Comparison of ENCODE assay signal across 13 mouse cellular contexts in the genomic region with DNA sequence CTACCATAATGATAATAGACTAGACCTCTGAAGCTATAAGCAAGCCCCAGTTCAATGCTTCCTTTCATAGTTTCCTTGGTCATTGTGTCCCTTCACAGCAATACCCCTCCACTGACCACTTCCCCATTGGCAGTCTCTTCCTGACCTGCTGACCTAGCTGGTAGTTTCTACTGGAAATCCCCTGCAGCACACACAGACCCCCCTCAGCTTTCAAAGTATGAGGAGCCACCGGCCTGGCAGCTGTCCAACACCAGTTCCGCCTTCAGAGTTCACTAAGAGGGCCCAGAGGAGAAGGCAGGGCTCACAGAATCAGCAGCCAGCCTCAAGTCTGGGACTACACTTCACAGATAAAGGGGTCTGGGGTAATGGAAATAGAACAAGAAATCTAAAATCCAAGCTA. TPM values are rescaled to one million over a fixed set of nuclear protein-coding genes. Genes with fewer than 3 reads are reported as not detected.
DNase-seq lines count a peak whose midpoint lies in the region; ATAC-seq and TF ChIP-seq lines count a peak whose summit lies in the region.
"Had no signal": no experiment of that assay in that cellular context is flagged by ENCODE, and none has a peak within 500 bp of the region (broad histone marks: within the 10 kb centered on the region; RNA-seq: fewer than 3 reads in every experiment).

No protein-coding gene starts in this region.

- no peak overlapping the region for H3K4me2 ChIP-seq in embryonic facial prominence, embryonic 14.5 days (ENCODE audit: low read depth, low read length)
- no peak overlapping the region for H3K4me2 ChIP-seq in lung, embryonic 14.5 days
- H3K4me2 ChIP-seq: embryonic facial prominence, embryonic 12.5 days; limb, embryonic 15.5 days; neural tube, embryonic 13.5 days had no signal

- no peaks in the 10 kb centered on the region for H3K36me3 ChIP-seq in embryonic facial prominence, embryonic 14.5 days (ENCODE audit: control insufficient read depth, insufficient read depth, low read length)
- H3K36me3 ChIP-seq in embryonic facial prominence, embryonic 10.5 days (replicated peaks): no peaks in the 10 kb centered on the region
- no peaks in the 10 kb centered on the region for H3K36me3 ChIP-seq in lung, embryonic 14.5 days (ENCODE audit: insufficient read depth)
- H3K36me3 ChIP-seq: embryonic facial prominence, embryonic 12.5 days; hindbrain, embryonic 10.5 days; limb, embryonic 15.5 days; neural tube, embryonic 13.5 days had no signal

- no peak overlapping the region for H3K27ac ChIP-seq in embryonic facial prominence, embryonic 14.5 days (replicated peaks; ENCODE audit: low read depth, low read length)
- H3K27ac ChIP-seq in embryonic facial prominence, embryonic 10.5 days (replicated peaks): no peak overlapping the region
- H3K27ac ChIP-seq in lung, embryonic 14.5 days (ENCODE audit: low read depth): no peak overlapping the region
- H3K27ac ChIP-seq: embryonic facial prominence, embryonic 12.5 days; hindbrain, embryonic 10.5 days; limb, embryonic 15.5 days; neural tube, embryonic 13.5 days had no signal

- peaks cover 16% of the 10 kb centered on the region for H3K4me1 ChIP-seq in embryonic facial prominence, embryonic 14.5 days (ENCODE audit: control insufficient read depth, insufficient read depth, low read length)
- peaks cover 33% of the 10 kb centered on the region for H3K4me1 ChIP-seq in embryonic facial prominence, embryonic 10.5 days
- H3K4me1 ChIP-seq in lung, embryonic 14.5 days (ENCODE audit: insufficient read depth): peaks cover 21% of the 10 kb centered on the region

- no peaks in the 10 kb centered on the region for H3K27me3 ChIP-seq in embryonic facial prominence, embryonic 14.5 days (replicated peaks; ENCODE audit: control insufficient read depth, insufficient read depth, low read length)
- no peaks in the 10 kb centered on the region for H3K27me3 ChIP-seq in embryonic facial prominence, embryonic 10.5 days (replicated peaks; ENCODE audit: low read depth, poor library complexity, severe bottlenecking)
- H3K27me3 ChIP-seq in lung, embryonic 14.5 days (ENCODE audit: insufficient read depth, low read length): no peaks in the 10 kb centered on the region
- H3K27me3 ChIP-seq: embryonic facial prominence, embryonic 12.5 days; limb, embryonic 15.5 days; neural tube, embryonic 13.5 days had no signal

- no peaks in the 10 kb centered on the region for H3K9me3 ChIP-seq in embryonic facial prominence, embryonic 14.5 days (ENCODE audit: control insufficient read depth, low read length)
- no peaks in the 10 kb centered on the region for H3K9me3 ChIP-seq in embryonic facial prominence, embryonic 10.5 days
- H3K9me3 ChIP-seq in lung, embryonic 14.5 days (ENCODE audit: low read depth, low read length): no peaks in the 10 kb centered on the region
- H3K9me3 ChIP-seq: embryonic facial prominence, embryonic 12.5 days; hindbrain, embryonic 10.5 days; limb, embryonic 15.5 days; neural tube, embryonic 13.5 days had no signal

- DNase-seq in embryonic facial prominence, embryonic 14.5 days (ENCODE audit: low spot score): peak; percentile 74
- no peak for DNase-seq in embryonic facial prominence, embryonic 10.5 days (ENCODE audit: low spot score)
- peak; percentile 83 for DNase-seq in lung, embryonic 14.5 days
- DNase-seq in lung, postnatal 25 days (ENCODE audit: low spot score): no peak
- no peak for DNase-seq in cerebellum, adult 8-10 months
- DNase-seq: thymus, adult 2 months had no signal

- no peak overlapping the region for H3K9ac ChIP-seq in embryonic facial prominence, embryonic 14.5 days (ENCODE audit: low read depth, low read length)
- H3K9ac ChIP-seq in lung, embryonic 14.5 days: no peak overlapping the region
- H3K9ac ChIP-seq: embryonic facial prominence, embryonic 12.5 days; limb, embryonic 15.5 days; neural tube, embryonic 13.5 days had no signal

- WGBS in embryonic facial prominence, embryonic 14.5 days: 8% methylated on average over 2 of the region's 2 CpGs
- WGBS in embryonic facial prominence, embryonic 10.5 days: 45% methylated on average over 2 of the region's 2 CpGs
- WGBS in lung, embryonic 14.5 days: 17% methylated on average over 2 of the region's 2 CpGs

- no peak for TF ChIP-seq CTCF in lung, embryonic 14.5 days (IDR thresholded peaks at IDR 0.05; ENCODE audit: low read depth)

- no peak for ATAC-seq in embryonic facial prominence, embryonic 14.5 days (ENCODE audit: low read depth)
- ATAC-seq in lung, embryonic 14.5 days (ENCODE audit: insufficient read depth): no peak
- ATAC-seq in granulocyte monocyte progenitor cell, adult 5-6 weeks (replicated peaks; ENCODE audit: poor library complexity, severe bottlenecking): peak; percentile 36
- peak; percentile 21 for ATAC-seq in megakaryocyte, adult 5-6 weeks (ENCODE audit: poor library complexity, severe bottlenecking)
- no peak for ATAC-seq in inflammation-experienced regulatory T-cells, adult 6 months

- no peak overlapping the region for H3K4me3 ChIP-seq in embryonic facial prominence, embryonic 14.5 days (ENCODE audit: low read depth, low read length)
- H3K4me3 ChIP-seq in embryonic facial prominence, embryonic 10.5 days: no peak overlapping the region
- no peak overlapping the region for H3K4me3 ChIP-seq in lung, embryonic 14.5 days (ENCODE audit: low read depth, low read length)
- H3K4me3 ChIP-seq: embryonic facial prominence, embryonic 12.5 days; hindbrain, embryonic 10.5 days; limb, embryonic 15.5 days; neural tube, embryonic 13.5 days had no signal

RNA-seq across cellular contexts. Expression of a gene that starts 17.6 kb away (rescaled TPM):
- 2.0 and 2.1 TPM in 2 replicates for polyA plus RNA-seq in embryonic facial prominence, embryonic 14.5 days (2014; fragmentation: Nextera tagmentation; extraction: Ambion mirVana)
- polyA plus RNA-seq in embryonic facial prominence, embryonic 10.5 days (2016; fragmentation: Nextera tagmentation; extraction: Ambion mirVana): 1.4 and 2.5 TPM in 2 replicates
- 12.8 and 12.9 TPM in 2 replicates for polyA plus RNA-seq in lung, embryonic 14.5 days (2014; fragmentation: Nextera tagmentation; extraction: Ambion mirVana)
- 3.5 and 4.6 TPM in 2 replicates for total RNA-seq in granulocyte monocyte progenitor cell, adult 5-6 weeks (2014; fragmentation: Nextera tagmentation)
- total RNA-seq in granulocyte monocyte progenitor cell, adult 5-6 weeks (2017): 0.69 and 4.8 TPM in 2 replicates
- 2.5 and 3.5 TPM in 2 replicates for total RNA-seq in megakaryocyte, adult 5-6 weeks (2015)
- total RNA-seq in megakaryocyte, adult 5-6 weeks (2017): 3.3 and 7.7 TPM in 2 replicates
- 10 to 100 TPM in 2 of 3 experiments, 1 to 10 TPM in 1; 5.4 to 16.0 (median 11.1) TPM for polyA plus RNA-seq in inflammation-experienced regulatory T-cells, adult 6 months (2017; shearing (Covaris generic))

RNA-seq across cellular contexts. Expression of a gene that starts 36.4 kb away (rescaled TPM):
- 95.1 and 103 TPM in 2 replicates for polyA plus RNA-seq in embryonic facial prominence, embryonic 14.5 days (2014; fragmentation: Nextera tagmentation; extraction: Ambion mirVana)
- polyA plus RNA-seq in embryonic facial prominence, embryonic 10.5 days (2016; fragmentation: Nextera tagmentation; extraction: Ambion mirVana): 106 and 114 TPM in 2 replicates
- polyA plus RNA-seq in lung, embryonic 14.5 days (2014; fragmentation: Nextera tagmentation; extraction: Ambion mirVana): 119 and 131 TPM in 2 replicates
- total RNA-seq in granulocyte monocyte progenitor cell, adult 5-6 weeks (2014; fragmentation: Nextera tagmentation): 69.3 and 72.1 TPM in 2 replicates
- 58.3 and 70.2 TPM in 2 replicates for total RNA-seq in granulocyte monocyte progenitor cell, adult 5-6 weeks (2017)
- total RNA-seq in megakaryocyte, adult 5-6 weeks (2015): 39.8 and 53.9 TPM in 2 replicates
- 45.7 and 58.1 TPM in 2 replicates for total RNA-seq in megakaryocyte, adult 5-6 weeks (2017)
- 10 to 100 TPM; 49.1 to 66.5 (median 55.2) TPM for polyA plus RNA-seq in inflammation-experienced regulatory T-cells, adult 6 months (2017; shearing (Covaris generic))

Comparison
In these comparisons a context has a peak if more than half of its experiments do, and no peak if none do; other contexts are left out.
1. DNase-seq: peak in embryonic facial prominence, embryonic 14.5 days (single experiment) and lung, embryonic 14.5 days (single experiment); none in embryonic facial prominence, embryonic 10.5 days (single experiment), lung, postnatal 25 days (single experiment) and cerebellum, adult 8-10 months (single experiment).
2. ATAC-seq: peak in granulocyte monocyte progenitor cell, adult 5-6 weeks (single experiment) and megakaryocyte, adult 5-6 weeks (single experiment); none in embryonic facial prominence, embryonic 14.5 days (single experiment), lung, embryonic 14.5 days (single experiment) and inflammation-experienced regulatory T-cells, adult 6 months (single experiment).